Mouse (Mus musculus) frontal cortex, adult 2 months (tissue): ENCODE results near the gene Micu1. TPM values are rescaled to one million over a fixed set of nuclear protein-coding genes. Genes with fewer than 3 reads are reported as not detected.
"Not testable (repeated sequence)": the region's sequence is repeated elsewhere in the genome, so short reads cannot be mapped to it uniquely, and the experiment has no call there.

ENCODE experiments used
- DNase-seq, 2 experiments: peaks; one replicate each; pipeline ENCODE4 v3.0.0; 2022; ENCODE audit warnings: low spot score in 1 of 2; ENCODE audit errors: extremely low spot score in 1 of 2
- polyA plus RNA-seq: library from polyadenylated mRNA; depleted of rRNA; stranded (reverse); fragments of >200 nt; gene quantifications from 2 replicates; pipeline ENCODE4 v1.2.3, GENCODE M21; 2012; rRNA removed

Micu1 gene
- polyA plus RNA-seq = 131 and 151 TPM in 2 replicates

- peak; percentile 96 to 98 for DNase-seq
These were observed at the start of gene Micu1 for GRCm38 (mm10) chr10:59702207-59703032. TSS of gene Micu1 (plus strand) at chr10:59702477.

GRCm38 (mm10) chr10:59656799-59657198 lies 45.5 kb upstream of the Micu1 start:
- DNase-seq = no peak

GRCm38 (mm10) chr10:59664765-59665164 lies 37.5 kb upstream of the Micu1 start:
- DNase-seq = no peak

GRCm38 (mm10) chr10:59665503-59666291 lies 36.6 kb upstream of the Micu1 start:
- DNase-seq = peak in 1 of 2 experiments; percentile 34

- peak in 1 of 2 experiments; percentile 38 for DNase-seq
These were observed 34.9 kb upstream of the Micu1 start for GRCm38 (mm10) chr10:59667377-59667776.

- no peak for DNase-seq
These were observed 33.8 kb upstream of the Micu1 start for GRCm38 (mm10) chr10:59668491-59668890.

- DNase-seq = peak in 1 of 2 experiments; percentile 27
These were observed 24.4 kb upstream of the Micu1 start for GRCm38 (mm10) chr10:59677836-59678235.

- no peak for DNase-seq
These were observed 23.1 kb upstream of the Micu1 start for GRCm38 (mm10) chr10:59679189-59679588.

- not testable (repeated sequence) for DNase-seq
These were observed 16.7 kb upstream of the Micu1 start for GRCm38 (mm10) chr10:59685586-59685985.

GRCm38 (mm10) chr10:59687126-59687525 lies 15.2 kb upstream of the Micu1 start:
- DNase-seq = no peak

GRCm38 (mm10) chr10:59689836-59690235 lies 12.4 kb upstream of the Micu1 start:
- no peak for DNase-seq

GRCm38 (mm10) chr10:59692441-59692840 lies 9.8 kb upstream of the Micu1 start:
- DNase-seq = no peak

GRCm38 (mm10) chr10:59694104-59694503 lies 8.2 kb upstream of the Micu1 start:
- no peak for DNase-seq

GRCm38 (mm10) chr10:59699516-59699915 lies 2.8 kb upstream of the Micu1 start:
- DNase-seq = no peak

GRCm38 (mm10) chr10:59701805-59702204 lies 472 bp upstream of the Micu1 start:
- DNase-seq = peak in 1 of 2 experiments; percentile 8

- DNase-seq = peak in 1 of 2 experiments; percentile 6
These were observed 933 bp downstream of the Micu1 start for GRCm38 (mm10) chr10:59703060-59703760.

GRCm38 (mm10) chr10:59706991-59707546 lies 4.8 kb downstream of the Micu1 start:
- no peak for DNase-seq

GRCm38 (mm10) chr10:59707595-59707994 lies 5.3 kb downstream of the Micu1 start:
- no peak for DNase-seq

- no peak for DNase-seq
These were observed 7.0 kb downstream of the Micu1 start for GRCm38 (mm10) chr10:59709281-59709680.

GRCm38 (mm10) chr10:59710246-59710645 lies 8.0 kb downstream of the Micu1 start:
- no peak for DNase-seq

GRCm38 (mm10) chr10:59712062-59712461 lies 9.8 kb downstream of the Micu1 start:
- DNase-seq = no peak
